Mouse (Mus musculus) myocyte (in vitro differentiated cells): ENCODE measurements around the gene Ccin.

Experiments
- E2F4 ChIP-seq: IDR thresholded peaks from one replicate; pipeline ENCODE4 v1.6.1; 2011; ENCODE audit warnings: mild to moderate bottlenecking, control low read depth, moderate library complexity; ENCODE audit not compliant: insufficient read depth
- POLR2A ChIP-seq: IDR thresholded peaks from one replicate; pipeline ENCODE4 v1.6.1; 2011; ENCODE audit warnings: low read depth, mild to moderate bottlenecking, control low read depth, moderate library complexity; ENCODE audit not compliant: insufficient read length
- TCF12 ChIP-seq: IDR thresholded peaks from one replicate; pipeline ENCODE4 v1.6.1; 2011; ENCODE audit warnings: mild to moderate bottlenecking, control low read depth; ENCODE audit not compliant: poor library complexity, insufficient read depth, severe bottlenecking
- USF1 ChIP-seq: IDR thresholded peaks from one replicate; pipeline ENCODE4 v1.6.1; 2011; ENCODE audit warnings: low read depth, mild to moderate bottlenecking, control low read depth, moderate library complexity

DNA sequence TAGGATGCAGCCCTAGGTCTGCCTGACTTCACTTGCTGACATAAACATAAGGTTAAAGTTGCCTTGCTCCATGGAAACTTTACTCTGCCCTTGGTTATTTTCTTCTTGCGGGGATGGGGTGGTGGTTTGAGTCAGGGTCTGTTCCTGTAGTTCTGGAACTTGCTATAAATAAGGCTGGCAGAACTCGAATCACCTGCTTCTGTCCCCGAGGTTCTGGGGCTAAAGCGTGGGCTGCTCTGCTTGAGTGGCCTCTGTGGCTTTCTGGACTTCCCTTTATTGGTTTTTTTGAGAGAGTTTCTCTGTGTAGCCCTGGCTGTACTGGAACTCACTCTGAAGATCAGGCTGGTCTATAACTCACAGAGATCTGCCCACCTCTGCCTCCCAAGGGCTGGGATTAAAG is 32.8 kb downstream of the Ccin start:
- TF ChIP-seq TCF12 (no peak), POLR2A (no peak), E2F4 (no peak), USF1 (no peak)
